Mouse (Mus musculus): Measurements from ENCODE around the gene Crlf1. TPM values are rescaled to one million over a fixed set of nuclear protein-coding genes. Genes with fewer than 3 reads are reported as not detected.

The Crlf1 gene
- polyA plus RNA-seq, 1 experiment from 2014 or later = 0.92 TPM

- H3K36me3 ChIP-seq = no peaks in the 10 kb centered on the region
- WGBS = 88% methylated on average over 6 of the region's 6 CpGs
- H3K9ac ChIP-seq (replicated peaks) = no peak overlapping the region
- H3K27me3 ChIP-seq = no peaks in the 10 kb centered on the region
- no peaks in the 10 kb centered on the region for H3K9me3 ChIP-seq
- no peaks in the 10 kb centered on the region for H3K4me1 ChIP-seq
- no peak overlapping the region for H3K4me2 ChIP-seq (replicated peaks)
- no peak overlapping the region for H3K27ac ChIP-seq (replicated peaks)
- H3K4me3 ChIP-seq = no peak overlapping the region
- no peak for ATAC-seq (ENCODE audit: low FRiP score, low read depth)
Measured at GRCm38 (mm10) chr8:70547762-70548161, 54.8 kb downstream of the Crlf1 start.

DNA sequence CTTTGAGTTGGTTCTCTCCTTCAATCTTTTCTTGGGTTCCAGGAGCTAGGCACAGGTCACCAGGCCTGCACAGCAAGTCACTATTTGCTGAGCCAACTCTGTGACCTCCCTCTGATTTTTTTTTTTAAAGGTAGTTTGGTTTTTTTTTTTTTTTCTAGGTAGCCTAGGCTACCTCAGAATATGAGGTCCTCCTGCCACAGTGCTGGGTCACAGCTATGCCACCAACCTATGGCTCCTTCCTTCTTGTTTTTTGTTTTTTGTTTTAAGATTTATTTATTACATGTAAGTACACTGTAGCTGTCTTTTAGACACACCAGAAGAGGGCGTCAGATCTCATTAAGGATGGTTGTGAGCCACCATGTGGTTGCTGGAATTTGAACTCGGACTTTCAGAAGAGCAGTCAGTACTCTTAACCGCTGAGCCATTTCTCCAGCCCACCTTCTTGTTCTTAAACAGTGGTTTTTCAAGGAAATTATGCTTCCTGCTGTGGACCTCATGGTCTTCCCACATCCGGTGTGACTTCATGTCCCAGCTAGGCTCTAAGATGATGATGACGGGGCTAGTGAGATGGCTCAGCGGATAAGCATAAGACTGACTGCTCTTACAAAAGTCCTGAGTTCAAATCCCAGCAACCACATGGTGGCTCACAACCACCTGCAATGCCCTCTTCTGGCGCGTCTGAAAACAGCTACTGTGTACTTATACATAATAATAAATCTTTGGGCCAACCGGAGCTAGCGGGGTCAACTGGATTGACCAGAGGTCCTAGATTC is 56.6 kb downstream of the Crlf1 start:
- Histone ChIP-seq H3K4me3 (no peak overlapping the region), H3K9me3 (no peaks in the 10 kb centered on the region), H3K4me1 (peaks cover 10% of the 10 kb centered on the region; the same call in 1 of the 2 replicates), H3K27me3 (no peaks in the 10 kb centered on the region), H3K9ac (replicated peaks) (no peak overlapping the region), H3K4me2 (replicated peaks) (no peak overlapping the region), H3K27ac (replicated peaks) (no peak overlapping the region), H3K36me3 (no peaks in the 10 kb centered on the region)
- ATAC-seq (ENCODE audit: low FRiP score, low read depth) = no peak
- 92% methylated on average over 10 of the region's 10 CpGs for WGBS

DNA sequence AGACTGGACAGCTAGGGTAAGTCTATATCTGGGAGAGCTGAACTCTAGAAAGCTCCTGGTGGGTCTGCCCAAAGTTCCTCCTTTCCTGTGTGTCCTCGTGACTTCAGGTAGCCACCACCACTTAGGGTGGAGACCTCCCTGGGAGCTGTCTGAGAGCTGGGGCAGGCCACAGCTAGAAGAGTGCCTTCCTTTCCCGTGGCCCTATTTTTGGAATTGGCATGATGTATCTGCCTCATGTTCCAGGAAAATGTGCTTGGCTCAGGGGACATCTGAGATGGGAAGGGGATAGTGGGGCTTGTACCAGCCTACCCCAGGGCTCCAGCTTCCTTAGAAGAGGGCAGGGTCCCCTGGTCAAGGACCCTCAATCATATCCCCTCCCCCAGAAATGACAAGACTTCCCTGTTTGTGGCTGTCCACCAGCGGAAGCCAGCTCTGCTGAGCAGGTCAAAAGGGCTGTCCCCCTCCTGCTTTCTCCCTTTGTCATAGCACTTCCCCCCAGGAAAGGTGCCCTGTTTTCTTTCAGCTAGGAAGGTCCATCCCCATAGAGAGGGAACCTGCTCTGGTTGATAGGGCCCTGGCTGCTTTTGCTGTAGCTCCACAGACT is 58.7 kb downstream of the Crlf1 start:
- Histone ChIP-seq H3K36me3 (no peaks in the 10 kb centered on the region), H3K9me3 (no peaks in the 10 kb centered on the region), H3K4me2 (replicated peaks) (no peak overlapping the region), H3K27ac (replicated peaks) (no peak overlapping the region), H3K4me3 (no peak overlapping the region), H3K27me3 (no peaks in the 10 kb centered on the region), H3K9ac (replicated peaks) (no peak overlapping the region), H3K4me1 (peaks cover 10% of the 10 kb centered on the region; the same call in 1 of the 2 replicates)
- no peak for ATAC-seq (ENCODE audit: low FRiP score, low read depth)
- WGBS = 81% methylated on average over 3 of the region's 3 CpGs

DNA sequence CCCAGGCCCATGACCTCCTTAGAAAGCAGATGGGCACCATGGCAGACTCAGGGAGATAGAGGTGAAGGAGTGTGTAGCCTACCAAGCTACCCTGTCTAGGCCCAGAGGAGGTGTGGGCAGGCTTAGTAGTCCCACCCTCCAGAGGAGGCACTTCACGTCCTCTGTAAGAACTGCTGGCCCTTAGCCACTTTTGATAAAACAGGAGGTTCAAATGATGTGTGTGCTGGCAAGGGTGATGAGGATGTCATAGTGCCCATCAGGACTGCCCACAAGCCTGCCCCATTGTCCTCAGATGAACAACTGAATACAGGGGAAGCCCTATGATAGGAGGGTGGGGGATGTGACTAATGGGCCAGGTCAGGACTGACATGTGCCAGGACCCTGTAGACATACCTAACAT is 59.9 kb downstream of the Crlf1 start:
- ATAC-seq (ENCODE audit: low FRiP score, low read depth) = no peak
- Histone ChIP-seq H3K9me3 (no peaks in the 10 kb centered on the region), H3K9ac (replicated peaks) (no peak overlapping the region), H3K27me3 (no peaks in the 10 kb centered on the region), H3K4me1 (peaks cover 10% of the 10 kb centered on the region; the same call in 1 of the 2 replicates), H3K36me3 (no peaks in the 10 kb centered on the region), H3K4me3 (no peak overlapping the region), H3K4me2 (replicated peaks) (no peak overlapping the region), H3K27ac (replicated peaks) (no peak overlapping the region)
- WGBS = 68% methylated on average over 1 of the region's 1 CpGs

Other genes with a start within 250 kb of the Crlf1 start
- gene Homer3, start 210.3 kb upstream of the Crlf1 start, polyA plus RNA-seq (2016; fragmentation: Nextera tagmentation; extraction: Ambion mirVana) = 99.6 and 100 TPM in 2 replicates
- gene Ddx49, start 190.7 kb upstream of the Crlf1 start, polyA plus RNA-seq (2016; fragmentation: Nextera tagmentation; extraction: Ambion mirVana) = 47.1 and 53.8 TPM in 2 replicates
- gene Cope, start 190.6 kb upstream of the Crlf1 start, polyA plus RNA-seq (2016; fragmentation: Nextera tagmentation; extraction: Ambion mirVana) = 222 and 235 TPM in 2 replicates
- 15.3 and 17.1 TPM in 2 replicates for gene Cers1, start 177.4 kb upstream of the Crlf1 start, polyA plus RNA-seq (2016; fragmentation: Nextera tagmentation; extraction: Ambion mirVana)
- 3.7 and 4.5 TPM in 2 replicates for gene Gdf1, start 163.3 kb upstream of the Crlf1 start, polyA plus RNA-seq (2016; fragmentation: Nextera tagmentation; extraction: Ambion mirVana)
- 32.8 and 38.0 TPM in 2 replicates for gene Upf1, start 139.9 kb upstream of the Crlf1 start, polyA plus RNA-seq (2016; fragmentation: Nextera tagmentation; extraction: Ambion mirVana)
- gene Comp, start 119.6 kb upstream of the Crlf1 start, polyA plus RNA-seq (2016; fragmentation: Nextera tagmentation; extraction: Ambion mirVana) = 0.23 TPM in 1 of 2 replicates, not detected in the other
- 22.8 and 23.6 TPM in 2 replicates for gene Crtc1, start 53.6 kb upstream of the Crlf1 start, polyA plus RNA-seq (2016; fragmentation: Nextera tagmentation; extraction: Ambion mirVana)
- gene Klhl26, start 16.2 kb upstream of the Crlf1 start, polyA plus RNA-seq (2016; fragmentation: Nextera tagmentation; extraction: Ambion mirVana) = 17.8 and 18.5 TPM in 2 replicates
- 19.3 and 21.7 TPM in 2 replicates for gene Tmem59l, start 5.8 kb upstream of the Crlf1 start, polyA plus RNA-seq (2016; fragmentation: Nextera tagmentation; extraction: Ambion mirVana)
- gene Rex1bd, start 13.6 kb downstream of the Crlf1 start, polyA plus RNA-seq (2016; fragmentation: Nextera tagmentation; extraction: Ambion mirVana) = 130 and 134 TPM in 2 replicates
- gene Uba52, start 17.6 kb downstream of the Crlf1 start, polyA plus RNA-seq (2016; fragmentation: Nextera tagmentation; extraction: Ambion mirVana) = 748 and 749 TPM in 2 replicates
- 326 and 332 TPM in 2 replicates for gene Fkbp8, start 34.6 kb downstream of the Crlf1 start, polyA plus RNA-seq (2016; fragmentation: Nextera tagmentation; extraction: Ambion mirVana)
- 52.1 and 52.7 TPM in 2 replicates for gene Kxd1, start 34.8 kb downstream of the Crlf1 start, polyA plus RNA-seq (2016; fragmentation: Nextera tagmentation; extraction: Ambion mirVana)
- 18.7 and 21.6 TPM in 2 replicates for gene Ell, start 46.3 kb downstream of the Crlf1 start, polyA plus RNA-seq (2016; fragmentation: Nextera tagmentation; extraction: Ambion mirVana)
- gene Isyna1, start 101.2 kb downstream of the Crlf1 start, polyA plus RNA-seq (2016; fragmentation: Nextera tagmentation; extraction: Ambion mirVana) = 107 and 112 TPM in 2 replicates
- gene Ssbp4, start 115.7 kb downstream of the Crlf1 start, polyA plus RNA-seq (2016; fragmentation: Nextera tagmentation; extraction: Ambion mirVana) = 115 and 118 TPM in 2 replicates
- gene Lrrc25, start 123.0 kb downstream of the Crlf1 start, polyA plus RNA-seq (2016; fragmentation: Nextera tagmentation; extraction: Ambion mirVana) = 1.0 and 1.6 TPM in 2 replicates
- 0.17 TPM in 1 of 2 replicates, not detected in the other for gene Gdf15, start 139.3 kb downstream of the Crlf1 start, polyA plus RNA-seq (2016; fragmentation: Nextera tagmentation; extraction: Ambion mirVana)
- 82.7 and 93.7 TPM in 2 replicates for gene Pgpep1, start 167.2 kb downstream of the Crlf1 start, polyA plus RNA-seq (2016; fragmentation: Nextera tagmentation; extraction: Ambion mirVana)
- gene Lsm4, start 180.1 kb downstream of the Crlf1 start, polyA plus RNA-seq (2016; fragmentation: Nextera tagmentation; extraction: Ambion mirVana) = 255 and 263 TPM in 2 replicates
- gene Jund, start 205.8 kb downstream of the Crlf1 start, polyA plus RNA-seq (2016; fragmentation: Nextera tagmentation; extraction: Ambion mirVana) = 206 and 213 TPM in 2 replicates
- gene Iqcn, start 210.3 kb downstream of the Crlf1 start, polyA plus RNA-seq (2016; fragmentation: Nextera tagmentation; extraction: Ambion mirVana) = 0.04 TPM in 1 of 2 replicates, not detected in the other
- not detected in 2 replicates for gene Gm3336, start 225.4 kb downstream of the Crlf1 start, polyA plus RNA-seq (2016; fragmentation: Nextera tagmentation; extraction: Ambion mirVana)
- gene Pde4c, start 230.6 kb downstream of the Crlf1 start, polyA plus RNA-seq (2016; fragmentation: Nextera tagmentation; extraction: Ambion mirVana) = 0.15 and 0.39 TPM in 2 replicates

Data from midbrain, embryonic 12.5 days (tissue).